Mouse (Mus musculus): ENCODE data around the gene Tmx2. TPM values are rescaled to one million over a fixed set of nuclear protein-coding genes. Genes with fewer than 3 reads are reported as not detected.

Gene Tmx2
- polyA plus RNA-seq, 1 experiment from 2014 or later, result 96.0 TPM

- no peak overlapping the region for H3K9ac ChIP-seq
- no peaks in the 10 kb centered on the region for H3K36me3 ChIP-seq
- no peaks in the 10 kb centered on the region for H3K9me3 ChIP-seq (replicated peaks)
- ATAC-seq (ENCODE audit: insufficient number of reproducible peaks, low FRiP score, low TSS enrichment, low read depth), result no peak
- no peaks in the 10 kb centered on the region for H3K27me3 ChIP-seq
- H3K27ac ChIP-seq (replicated peaks), result peak overlapping the region; percentile 69
- H3K4me2 ChIP-seq (replicated peaks), result no peak overlapping the region
- 20% methylated on average over 7 of the region's 7 CpGs for WGBS
- peaks cover 62% of the 10 kb centered on the region for H3K4me1 ChIP-seq
- H3K4me3 ChIP-seq (replicated peaks), result no peak overlapping the region
Measured at GRCm38 (mm10) chr2:84637452-84638165, 41.3 kb downstream of the Tmx2 start.

DNA sequence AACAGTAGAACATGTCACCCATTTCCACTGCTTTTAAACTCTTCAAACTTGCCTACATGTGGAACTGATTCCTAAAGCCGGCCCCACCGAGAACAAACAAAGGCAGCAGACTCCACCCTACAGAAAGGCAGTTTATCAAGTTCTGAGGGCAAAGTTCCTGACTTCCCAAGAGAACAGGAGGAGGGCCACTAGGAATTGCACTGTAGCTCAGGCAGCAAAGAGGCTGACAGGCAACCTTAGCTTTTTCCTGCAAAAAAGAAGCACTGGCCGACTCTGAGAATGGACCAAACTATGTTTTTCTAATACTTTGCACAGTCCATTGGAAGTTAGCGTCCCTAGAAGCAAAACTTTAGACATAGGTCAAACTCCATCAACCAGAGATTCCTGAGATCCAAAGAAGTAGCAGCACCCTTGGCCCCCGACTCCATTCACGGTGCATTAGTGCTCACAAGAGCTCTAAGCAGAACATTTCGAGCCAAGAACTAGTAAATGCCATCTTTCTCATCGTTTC, 42.7 kb downstream of the Tmx2 start:
- H3K4me2 ChIP-seq (replicated peaks), result peak overlapping the region; percentile 27
- no peak overlapping the region for H3K9ac ChIP-seq
- H3K36me3 ChIP-seq, result no peaks in the 10 kb centered on the region
- ATAC-seq (ENCODE audit: insufficient number of reproducible peaks, low FRiP score, low TSS enrichment, low read depth), result no peak
- no peaks in the 10 kb centered on the region for H3K27me3 ChIP-seq
- H3K4me3 ChIP-seq (replicated peaks), result no peak overlapping the region
- peaks cover 67% of the 10 kb centered on the region for H3K4me1 ChIP-seq
- peak overlapping the region; percentile 87 for H3K27ac ChIP-seq (replicated peaks)
- no peaks in the 10 kb centered on the region for H3K9me3 ChIP-seq (replicated peaks)
- 11% methylated on average over 8 of the region's 8 CpGs for WGBS

GRCm38 (mm10) chr2:84635611-84636010, 43.3 kb downstream of the Tmx2 start:
- H3K9ac ChIP-seq, result no peak overlapping the region
- peak overlapping the region; percentile 87 for H3K27ac ChIP-seq (replicated peaks)
- peaks cover 67% of the 10 kb centered on the region for H3K4me1 ChIP-seq
- H3K9me3 ChIP-seq (replicated peaks), result no peaks in the 10 kb centered on the region
- H3K36me3 ChIP-seq, result no peaks in the 10 kb centered on the region
- H3K27me3 ChIP-seq, result no peaks in the 10 kb centered on the region
- 0% methylated on average over 2 of the region's 2 CpGs for WGBS
- no peak overlapping the region for H3K4me3 ChIP-seq (replicated peaks)
- peak overlapping the region; percentile 27 for H3K4me2 ChIP-seq (replicated peaks)
- peak; percentile 91 for ATAC-seq (ENCODE audit: insufficient number of reproducible peaks, low FRiP score, low TSS enrichment, low read depth)

DNA sequence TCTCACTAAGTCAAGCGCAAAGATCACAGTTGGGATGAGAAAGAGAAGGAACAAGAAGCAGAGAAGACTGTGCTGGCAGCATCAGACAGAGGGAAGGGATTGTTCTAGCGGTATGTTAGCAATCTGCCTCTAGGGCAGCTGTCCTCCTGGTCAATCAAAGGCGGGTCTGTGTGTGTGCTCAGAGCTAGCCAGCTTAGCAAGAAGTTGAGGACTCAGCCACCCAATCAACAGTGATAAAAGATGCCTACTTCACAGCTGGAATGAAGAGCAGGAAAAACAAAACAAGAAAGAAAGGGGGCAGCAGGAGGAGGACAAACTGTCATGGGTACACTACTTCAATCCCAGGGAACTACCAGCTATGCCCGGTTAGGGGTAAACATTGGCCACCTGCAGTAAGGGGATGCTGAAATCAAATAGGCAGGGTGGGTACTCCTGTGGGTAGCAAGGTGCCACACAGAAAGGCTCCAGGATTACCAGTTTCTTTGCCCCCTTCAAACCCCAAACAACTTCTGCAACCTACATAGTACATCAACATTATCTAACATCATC, 43.9 kb downstream of the Tmx2 start:
- Histone ChIP-seq H3K9ac (no peak overlapping the region), H3K27ac (replicated peaks) (peak overlapping the region; percentile 87), H3K9me3 (replicated peaks) (no peaks in the 10 kb centered on the region), H3K4me3 (replicated peaks) (no peak overlapping the region), H3K4me2 (replicated peaks) (peak overlapping the region; percentile 27), H3K4me1 (peaks cover 67% of the 10 kb centered on the region), H3K36me3 (no peaks in the 10 kb centered on the region), H3K27me3 (no peaks in the 10 kb centered on the region)
- ATAC-seq (ENCODE audit: insufficient number of reproducible peaks, low FRiP score, low TSS enrichment, low read depth), result no peak
- 17% methylated on average over 4 of the region's 4 CpGs for WGBS

GRCm38 (mm10) chr2:84634006-84634405, 44.9 kb downstream of the Tmx2 start:
- no peak for ATAC-seq (ENCODE audit: insufficient number of reproducible peaks, low FRiP score, low TSS enrichment, low read depth)
- H3K4me2 ChIP-seq (replicated peaks), result no peak overlapping the region

GRCm38 (mm10) chr2:84632999-84633398, 45.9 kb downstream of the Tmx2 start:
- ATAC-seq (ENCODE audit: insufficient number of reproducible peaks, low FRiP score, low TSS enrichment, low read depth), result no peak
- Histone ChIP-seq H3K4me1 (peaks cover 53% of the 10 kb centered on the region), H3K9ac (no peak overlapping the region), H3K4me2 (replicated peaks) (no peak overlapping the region), H3K36me3 (no peaks in the 10 kb centered on the region), H3K27ac (replicated peaks) (peak overlapping the region; percentile 18), H3K27me3 (no peaks in the 10 kb centered on the region), H3K9me3 (replicated peaks) (no peaks in the 10 kb centered on the region), H3K4me3 (replicated peaks) (no peak overlapping the region)
- 18% methylated on average over 3 of the region's 3 CpGs for WGBS

More at GRCm38 (mm10) chr2:84634006-84634405, 44.9 kb downstream of the Tmx2 start:
- WGBS, result 62% methylated on average over 4 of the region's 4 CpGs
- Histone ChIP-seq H3K36me3 (no peaks in the 10 kb centered on the region), H3K27ac (replicated peaks) (peak overlapping the region; percentile 61), H3K9me3 (replicated peaks) (no peaks in the 10 kb centered on the region), H3K27me3 (no peaks in the 10 kb centered on the region), H3K4me1 (peaks cover 63% of the 10 kb centered on the region), H3K9ac (no peak overlapping the region), H3K4me3 (replicated peaks) (no peak overlapping the region)

DNA sequence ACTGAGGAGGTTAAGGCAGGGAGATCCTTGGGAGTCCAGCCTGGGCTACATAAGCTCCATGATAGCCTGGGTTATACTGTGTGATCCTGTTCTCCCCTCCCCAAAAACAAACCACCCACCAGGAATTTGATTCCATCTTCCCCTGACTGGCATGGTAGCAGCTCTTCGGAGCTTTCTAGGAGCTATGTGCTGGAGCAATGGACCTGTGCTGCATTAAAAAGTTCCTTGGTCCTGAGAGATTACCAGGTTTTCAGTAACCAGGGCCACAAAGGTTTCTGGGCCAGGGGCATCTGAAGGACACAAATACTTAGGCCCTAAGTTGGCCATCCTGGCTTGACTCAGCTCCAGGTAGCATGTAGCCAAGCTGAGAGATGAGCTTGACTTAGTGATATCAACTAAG, 46.9 kb downstream of the Tmx2 start:
- H3K4me2 ChIP-seq (replicated peaks), result no peak overlapping the region
- 94% methylated on average over 1 of the region's 1 CpGs for WGBS
- peaks cover 44% of the 10 kb centered on the region for H3K4me1 ChIP-seq
- no peak for ATAC-seq (ENCODE audit: insufficient number of reproducible peaks, low FRiP score, low TSS enrichment, low read depth)
- H3K27ac ChIP-seq (replicated peaks), result no peak overlapping the region; the same call in 1 of the 2 replicates
- H3K9me3 ChIP-seq (replicated peaks), result no peaks in the 10 kb centered on the region
- H3K4me3 ChIP-seq (replicated peaks), result no peak overlapping the region
- no peak overlapping the region for H3K9ac ChIP-seq
- H3K36me3 ChIP-seq, result no peaks in the 10 kb centered on the region
- H3K27me3 ChIP-seq, result no peaks in the 10 kb centered on the region

DNA sequence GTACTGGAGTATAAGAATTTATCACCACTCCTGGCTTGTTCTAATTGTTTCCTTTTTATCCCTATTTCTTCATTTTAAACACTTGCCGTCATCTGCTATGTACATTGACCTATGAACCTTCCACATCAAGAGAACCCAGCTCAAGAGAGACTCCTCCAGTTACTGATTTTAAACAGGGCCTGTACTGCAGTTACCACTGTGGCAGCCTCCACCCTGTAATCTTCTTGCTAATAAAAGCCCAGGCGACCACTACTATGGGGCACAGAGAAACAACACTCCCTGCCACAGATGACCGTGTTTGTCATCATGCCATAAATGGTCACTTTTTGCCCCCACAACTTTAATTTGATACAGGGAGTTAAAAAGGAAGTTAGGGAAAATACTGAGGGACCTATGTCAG, 51.9 kb downstream of the Tmx2 start:
- Histone ChIP-seq H3K9me3 (replicated peaks) (no peaks in the 10 kb centered on the region), H3K4me1 (peaks cover 11% of the 10 kb centered on the region), H3K27ac (replicated peaks) (peak overlapping the region; percentile 65), H3K27me3 (no peaks in the 10 kb centered on the region), H3K4me2 (replicated peaks) (no peak overlapping the region), H3K36me3 (0 out of 2 replicates have a peak, but pooled peaks cover 3% of the 10 kb centered on the region), H3K4me3 (replicated peaks) (no peak overlapping the region), H3K9ac (no peak overlapping the region)
- WGBS, result 58% methylated on average over 3 of the region's 3 CpGs
- ATAC-seq (ENCODE audit: insufficient number of reproducible peaks, low FRiP score, low TSS enrichment, low read depth), result no peak

GRCm38 (mm10) chr2:84626366-84626975, 52.5 kb downstream of the Tmx2 start:
- no peak for ATAC-seq (ENCODE audit: insufficient number of reproducible peaks, low FRiP score, low TSS enrichment, low read depth)
- H3K4me2 ChIP-seq (replicated peaks), result no peak overlapping the region
- no peaks in the 10 kb centered on the region for H3K9me3 ChIP-seq (replicated peaks)
- H3K9ac ChIP-seq, result no peak overlapping the region
- WGBS, result 71% methylated on average over 7 of the region's 7 CpGs
- H3K36me3 ChIP-seq, result 0 out of 2 replicates have a peak, but pooled peaks cover 3% of the 10 kb centered on the region
- H3K4me1 ChIP-seq, result peaks cover 11% of the 10 kb centered on the region
- H3K27ac ChIP-seq (replicated peaks), result peak overlapping the region; percentile 65
- H3K4me3 ChIP-seq (replicated peaks), result no peak overlapping the region
- H3K27me3 ChIP-seq, result no peaks in the 10 kb centered on the region

DNA sequence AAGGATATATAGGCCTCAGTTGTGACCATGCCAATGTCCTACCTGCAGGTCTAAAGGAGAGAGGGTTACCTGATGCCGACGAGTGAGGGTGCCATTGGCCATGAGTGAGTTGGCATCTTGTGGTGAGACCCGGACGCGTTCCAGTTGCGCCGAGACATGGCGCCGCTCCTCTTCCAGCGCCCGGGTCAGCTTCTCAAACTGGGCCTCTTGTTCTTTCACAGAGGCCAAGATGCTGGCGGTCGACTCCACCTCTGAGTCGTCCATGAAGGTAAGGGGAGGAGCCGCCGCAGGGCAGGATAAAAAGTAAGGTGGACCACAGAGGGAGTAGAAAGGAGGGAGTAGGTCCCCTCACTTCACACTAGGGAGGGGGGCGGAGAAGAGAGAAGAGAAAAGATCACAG, 54.7 kb downstream of the Tmx2 start:
- no peak for ATAC-seq (ENCODE audit: insufficient number of reproducible peaks, low FRiP score, low TSS enrichment, low read depth)
- H3K27ac ChIP-seq (replicated peaks), result no peak overlapping the region
- H3K4me3 ChIP-seq (replicated peaks), result no peak overlapping the region
- no peak overlapping the region for H3K4me2 ChIP-seq (replicated peaks)
- 89% methylated on average over 17 of the region's 17 CpGs for WGBS
- no peak overlapping the region for H3K9ac ChIP-seq
- H3K36me3 ChIP-seq, result peaks cover 19% of the 10 kb centered on the region
- H3K4me1 ChIP-seq, result peaks cover 11% of the 10 kb centered on the region
- H3K9me3 ChIP-seq (replicated peaks), result no peaks in the 10 kb centered on the region
- no peaks in the 10 kb centered on the region for H3K27me3 ChIP-seq

DNA sequence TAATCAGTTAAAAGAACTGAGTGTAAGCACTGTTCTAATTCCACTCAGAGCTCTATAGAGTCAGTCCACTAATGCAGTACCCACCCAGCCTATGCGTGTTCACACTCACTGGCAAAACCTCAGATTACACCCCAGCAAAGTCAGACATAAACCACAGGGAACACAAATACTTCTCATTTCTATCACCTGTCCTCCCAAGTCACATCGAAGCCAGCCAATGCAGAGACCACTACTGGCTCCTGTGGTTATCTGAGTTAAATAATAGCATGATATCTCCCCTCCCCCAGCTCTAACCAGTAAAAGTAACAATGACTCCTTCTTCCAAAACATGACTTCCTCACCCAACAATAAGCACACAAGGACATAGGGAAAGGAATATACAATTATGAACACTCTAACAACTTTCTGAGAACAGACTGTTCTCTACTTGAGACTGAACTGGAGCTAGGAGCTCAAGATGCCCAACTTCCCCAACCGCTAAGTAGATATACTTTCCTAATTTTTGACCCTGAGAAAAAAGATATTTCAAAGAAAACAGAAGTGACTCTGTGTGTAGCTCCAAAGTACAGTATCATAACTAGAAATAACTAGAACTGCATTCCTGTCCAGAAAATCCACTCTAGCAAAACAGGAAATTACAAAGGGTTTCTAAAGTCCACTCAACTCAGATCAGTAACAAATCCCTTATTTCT, 55.4 kb downstream of the Tmx2 start:
- H3K27ac ChIP-seq (replicated peaks), result no peak overlapping the region
- no peaks in the 10 kb centered on the region for H3K27me3 ChIP-seq
- no peak overlapping the region for H3K9ac ChIP-seq
- no peak for ATAC-seq (ENCODE audit: insufficient number of reproducible peaks, low FRiP score, low TSS enrichment, low read depth)
- H3K9me3 ChIP-seq (replicated peaks), result no peaks in the 10 kb centered on the region
- H3K4me3 ChIP-seq (replicated peaks), result no peak overlapping the region
- 81% methylated on average over 3 of the region's 3 CpGs for WGBS
- H3K36me3 ChIP-seq, result peaks cover 25% of the 10 kb centered on the region
- no peak overlapping the region for H3K4me2 ChIP-seq (replicated peaks)
- peaks cover 11% of the 10 kb centered on the region for H3K4me1 ChIP-seq

Measured in embryonic facial prominence, embryonic 15.5 days (tissue).